Mouse (Mus musculus) heart, embryonic 11.5 days (tissue): ENCODE data around the gene Gng2. TPM values are rescaled to one million over a fixed set of nuclear protein-coding genes. Genes with fewer than 3 reads are reported as not detected.

Source experiments
- ATAC-seq: fragments of 200-750 bp; cut with Nextera tagmentation; replicated peaks from 2 replicates; pipeline ENCODE4 v1.8.0; 2017; ENCODE audit warnings: moderate library complexity; ENCODE audit not compliant: insufficient number of reproducible peaks, low FRiP score, low TSS enrichment
- H3K27ac ChIP-seq: fragments of 300-500 bp; sonication (generic); 2 replicates; pipeline ENCODE4 v1.5.1; 2014; ENCODE audit warnings: mild to moderate bottlenecking, low read depth, low read length
- H3K27me3 ChIP-seq: fragments of 300-500 bp; sonication (generic); 2 replicates; pipeline ENCODE4 v1.6.1; 2014; ENCODE audit warnings: mild to moderate bottlenecking, low read length, mixed read lengths; ENCODE audit not compliant: control insufficient read depth, insufficient read depth
- H3K36me3 ChIP-seq: fragments of 300-500 bp; sonication (generic); 2 replicates; pipeline ENCODE4 v1.6.1; 2014; ENCODE audit warnings: mild to moderate bottlenecking, low read length, moderate library complexity, mixed read lengths; ENCODE audit not compliant: control insufficient read depth, insufficient read depth
- H3K4me1 ChIP-seq: fragments of 300-500 bp; sonication (generic); 2 replicates; pipeline ENCODE4 v1.6.1; 2014; ENCODE audit warnings: low read length; ENCODE audit not compliant: control insufficient read depth, insufficient read depth
- H3K4me2 ChIP-seq: fragments of 300-500 bp; sonication (generic); 2 replicates; pipeline ENCODE4 v1.6.1; 2014; ENCODE audit warnings: mild to moderate bottlenecking, moderate library complexity
- H3K4me3 ChIP-seq: fragments of 300-500 bp; sonication (generic); 2 replicates; pipeline ENCODE4 v1.5.1; 2014; ENCODE audit warnings: low read depth, low read length
- H3K9ac ChIP-seq: fragments of 300-500 bp; sonication (generic); 2 replicates; pipeline ENCODE4 v1.6.1; 2014; ENCODE audit warnings: mild to moderate bottlenecking, low read depth, low read length, moderate library complexity
- H3K9me3 ChIP-seq: fragments of 300-500 bp; sonication (generic); replicated peaks from 2 replicates; pipeline ENCODE4 v1.6.1; 2016; ENCODE audit warnings: low read length; ENCODE audit not compliant: control insufficient read depth
- WGBS: fragments of 180-500 bp; shearing (Covaris S2); extraction: QIAGEN DNeasy Blood & Tissue Kit; methylation state at CpG from one replicate; pipeline ENCODE4 v1.1.7; 2014; ENCODE audit not compliant: insufficient replicate concordance; 5-methylcytosine and 5-hydroxymethylcytosine counted together
- polyA plus RNA-seq: library from polyadenylated mRNA; unstranded; fragments of >200 nt; fragmentation: Nextera tagmentation; extraction: Ambion mirVana; gene quantifications from 2 replicates; pipeline ENCODE4 v1.2.1, GENCODE M21; 2014

Gene Gng2
- polyA plus RNA-seq, 1 experiment from 2014 or later, result 42.4 TPM

DNA sequence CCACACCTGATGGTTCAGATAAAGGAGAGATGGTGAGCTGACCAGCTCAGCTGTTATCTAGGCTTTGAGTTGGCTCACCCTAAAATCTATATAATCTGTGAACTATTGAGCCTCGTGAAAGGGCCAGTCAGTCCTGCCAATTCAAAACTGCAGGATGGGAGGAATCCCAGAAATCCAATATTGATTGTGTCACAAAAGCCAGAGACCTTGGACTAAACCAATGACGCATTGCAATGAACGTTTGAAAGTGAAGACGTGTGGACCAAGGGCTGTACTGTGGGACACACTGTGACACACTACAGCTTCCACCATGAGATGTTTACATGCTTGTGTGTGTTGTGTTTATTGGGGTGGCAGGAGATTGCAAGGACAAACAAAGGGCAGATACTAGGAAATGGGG lies 18.5 kb upstream of the Gng2 start:
- H3K36me3 ChIP-seq, result no peaks in the 10 kb centered on the region

GRCm38 (mm10) chr14:19994068-19994467 lies 16.6 kb upstream of the Gng2 start:
- no peaks in the 10 kb centered on the region for H3K27me3 ChIP-seq
- no peak overlapping the region for H3K4me3 ChIP-seq
- no peaks in the 10 kb centered on the region for H3K36me3 ChIP-seq
- no peak overlapping the region for H3K9ac ChIP-seq
- no peak overlapping the region for H3K27ac ChIP-seq
- WGBS, result 54% methylated on average over 5 of the region's 5 CpGs
- H3K4me2 ChIP-seq, result no peak overlapping the region
- no peak for ATAC-seq
- no peaks in the 10 kb centered on the region for H3K9me3 ChIP-seq
- H3K4me1 ChIP-seq, result no peaks in the 10 kb centered on the region

More for the DNA sequence above, 18.5 kb upstream of the Gng2 start:
- ATAC-seq, result no peak
- H3K9me3 ChIP-seq, result no peaks in the 10 kb centered on the region
- H3K4me2 ChIP-seq, result no peak overlapping the region
- H3K9ac ChIP-seq, result no peak overlapping the region
- WGBS, result 78% methylated on average over 4 of the region's 4 CpGs
- H3K27ac ChIP-seq, result no peak overlapping the region
- H3K4me1 ChIP-seq, result no peaks in the 10 kb centered on the region
- no peaks in the 10 kb centered on the region for H3K27me3 ChIP-seq
- H3K4me3 ChIP-seq, result no peak overlapping the region

- Histone ChIP-seq H3K36me3 (no peaks in the 10 kb centered on the region), H3K27ac (no peak overlapping the region), H3K27me3 (no peaks in the 10 kb centered on the region), H3K4me1 (no peaks in the 10 kb centered on the region), H3K4me3 (no peak overlapping the region), H3K9ac (no peak overlapping the region), H3K4me2 (no peak overlapping the region), H3K9me3 (no peaks in the 10 kb centered on the region)
- no peak for ATAC-seq
- 75% methylated on average over 3 of the region's 3 CpGs for WGBS
Observed at GRCm38 (mm10) chr14:19993570-19993883, 16.1 kb upstream of the Gng2 start.

- 68% methylated on average over 8 of the region's 8 CpGs for WGBS
- Histone ChIP-seq H3K4me1 (no peaks in the 10 kb centered on the region), H3K9me3 (no peaks in the 10 kb centered on the region), H3K27ac (no peak overlapping the region), H3K4me3 (no peak overlapping the region), H3K36me3 (no peaks in the 10 kb centered on the region), H3K4me2 (no peak overlapping the region), H3K9ac (no peak overlapping the region), H3K27me3 (no peaks in the 10 kb centered on the region)
- ATAC-seq, result no peak
Observed at GRCm38 (mm10) chr14:19992873-19993569, 15.6 kb upstream of the Gng2 start.

- H3K4me2 ChIP-seq, result no peak overlapping the region
- 57% methylated on average over 3 of the region's 3 CpGs for WGBS
- no peaks in the 10 kb centered on the region for H3K4me1 ChIP-seq
- no peak overlapping the region for H3K27ac ChIP-seq
- ATAC-seq, result no peak
- no peaks in the 10 kb centered on the region for H3K9me3 ChIP-seq
- H3K9ac ChIP-seq, result no peak overlapping the region
- H3K27me3 ChIP-seq, result no peaks in the 10 kb centered on the region
- no peaks in the 10 kb centered on the region for H3K36me3 ChIP-seq
- H3K4me3 ChIP-seq, result no peak overlapping the region
Observed at GRCm38 (mm10) chr14:19991861-19992260, 14.4 kb upstream of the Gng2 start.

DNA sequence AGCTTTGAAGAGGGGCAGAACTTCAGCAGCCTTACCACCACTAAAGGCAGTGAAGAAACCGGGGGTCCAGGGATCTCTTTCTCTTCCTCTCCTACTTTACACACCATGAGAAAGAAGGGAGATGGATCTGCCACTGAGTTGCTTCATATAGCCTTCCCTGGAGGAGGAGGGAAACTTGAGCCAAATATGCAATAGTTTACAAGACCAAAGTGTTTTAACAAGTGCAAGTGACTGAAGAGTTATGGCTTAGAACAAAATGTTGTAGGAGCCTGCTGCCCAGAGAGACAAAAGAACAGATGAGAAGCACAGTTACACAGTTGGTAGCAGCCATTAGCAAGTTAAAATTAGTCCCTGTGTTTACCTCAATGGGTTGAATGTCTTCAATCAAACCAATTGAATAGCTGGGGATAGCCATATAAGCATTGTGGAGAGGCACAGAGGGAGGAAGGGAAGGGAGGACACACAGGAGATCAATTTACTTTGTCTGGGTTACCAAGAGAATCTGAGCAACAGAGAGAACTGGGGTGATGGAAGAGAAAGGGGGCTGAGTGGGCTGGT lies 13.1 kb upstream of the Gng2 start:
- Histone ChIP-seq H3K4me3 (no peak overlapping the region), H3K4me1 (peaks cover 12% of the 10 kb centered on the region), H3K27me3 (no peaks in the 10 kb centered on the region), H3K9me3 (no peaks in the 10 kb centered on the region), H3K36me3 (no peaks in the 10 kb centered on the region), H3K4me2 (no peak overlapping the region), H3K9ac (no peak overlapping the region), H3K27ac (no peak overlapping the region)
- no peak for ATAC-seq
- WGBS, result 92% methylated on average over 1 of the region's 1 CpGs

GRCm38 (mm10) chr14:19988410-19988809 lies 11.0 kb upstream of the Gng2 start:
- Histone ChIP-seq H3K9ac (no peak overlapping the region), H3K4me3 (no peak overlapping the region)
- 83% methylated on average over 3 of the region's 3 CpGs for WGBS

DNA sequence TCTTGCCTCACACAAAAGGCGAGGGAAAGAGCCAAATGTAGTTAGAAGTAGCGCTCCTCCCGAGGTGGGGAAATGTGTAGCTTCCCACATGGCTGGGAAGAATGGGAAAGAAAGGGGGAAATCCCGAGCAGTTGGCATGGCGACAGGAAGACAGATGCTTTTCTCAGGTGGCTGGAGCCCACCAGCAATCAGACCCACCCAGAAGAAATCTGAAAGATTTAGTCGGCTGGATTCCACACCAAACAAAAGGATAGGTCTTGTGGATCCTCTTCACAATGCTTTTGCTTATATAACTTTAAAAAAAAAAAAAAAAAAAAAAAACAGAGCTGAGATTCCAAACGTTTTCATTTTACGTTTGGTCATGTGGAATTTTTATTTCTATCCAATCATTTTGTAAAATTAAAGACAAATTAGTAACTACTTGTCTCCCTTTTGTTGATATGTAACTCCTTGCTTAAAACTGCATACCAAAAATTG lies 10.0 kb upstream of the Gng2 start:
- Histone ChIP-seq H3K27me3 (no peaks in the 10 kb centered on the region), H3K27ac (peak overlapping the region; percentile 87), H3K4me3 (peak overlapping the region; percentile 6; the same call in 1 of the 2 replicates), H3K4me2 (peak overlapping the region; percentile 55), H3K4me1 (peaks cover 28% of the 10 kb centered on the region), H3K9ac (0 out of 2 replicates have a peak overlapping the region, but pooled peaks have one; percentile 43), H3K9me3 (no peaks in the 10 kb centered on the region), H3K36me3 (no peaks in the 10 kb centered on the region)
- no peak for ATAC-seq
- 19% methylated on average over 8 of the region's 8 CpGs for WGBS

More at GRCm38 (mm10) chr14:19988410-19988809, 11.0 kb upstream of the Gng2 start:
- Histone ChIP-seq H3K4me2 (no peak overlapping the region), H3K27ac (no peak overlapping the region), H3K36me3 (no peaks in the 10 kb centered on the region), H3K4me1 (peaks cover 27% of the 10 kb centered on the region), H3K9me3 (no peaks in the 10 kb centered on the region), H3K27me3 (no peaks in the 10 kb centered on the region)
- ATAC-seq, result no peak
